Mouse (Mus musculus) embryonic facial prominence, embryonic 10.5 days (tissue): ENCODE results near the gene Zcchc8. TPM values are rescaled to one million over a fixed set of nuclear protein-coding genes. Genes with fewer than 3 reads are reported as not detected.

Experiments
- DNase-seq: peaks from one replicate; pipeline ENCODE4 v3.0.0-alpha.2; 2017; ENCODE audit warnings: low spot score
- H3K27ac ChIP-seq: fragments of 300-500 bp; sonication (generic); replicated peaks from 2 replicates; pipeline ENCODE4 v1.5.1; 2016; ENCODE audit warnings: mild to moderate bottlenecking
- H3K27me3 ChIP-seq: fragments of 300-500 bp; sonication (generic); replicated peaks from 2 replicates; pipeline ENCODE4 v1.6.1; 2016; ENCODE audit warnings: low read depth, mild to moderate bottlenecking; ENCODE audit not compliant: poor library complexity, severe bottlenecking
- H3K36me3 ChIP-seq: fragments of 300-500 bp; sonication (generic); replicated peaks from 2 replicates; pipeline ENCODE4 v1.6.1; 2016; ENCODE audit warnings: mild to moderate bottlenecking, moderate library complexity
- H3K4me1 ChIP-seq: fragments of 300-500 bp; sonication (generic); 2 replicates; pipeline ENCODE4 v1.6.1; 2016
- H3K4me3 ChIP-seq: fragments of 300-500 bp; sonication (generic); 2 replicates; pipeline ENCODE4 v1.5.1; 2016; ENCODE audit warnings: mild to moderate bottlenecking, moderate library complexity
- H3K9me3 ChIP-seq: fragments of 300-500 bp; sonication (generic); 2 replicates; pipeline ENCODE4 v1.6.1; 2016; ENCODE audit warnings: mild to moderate bottlenecking
- WGBS: fragments of 180-500 bp; shearing (Covaris S2); methylation state at CpG from one replicate; pipeline ENCODE4 v1.1.7; 2016; 5-methylcytosine and 5-hydroxymethylcytosine counted together
- polyA plus RNA-seq: library from polyadenylated mRNA; unstranded; fragments of >200 nt; fragmentation: Nextera tagmentation; extraction: Ambion mirVana; gene quantifications from 2 replicates; pipeline ENCODE4 v1.2.1, GENCODE M21; 2016

Gene Zcchc8
- polyA plus RNA-seq, 1 experiment from 2014 or later: 86.3 TPM

DNA sequence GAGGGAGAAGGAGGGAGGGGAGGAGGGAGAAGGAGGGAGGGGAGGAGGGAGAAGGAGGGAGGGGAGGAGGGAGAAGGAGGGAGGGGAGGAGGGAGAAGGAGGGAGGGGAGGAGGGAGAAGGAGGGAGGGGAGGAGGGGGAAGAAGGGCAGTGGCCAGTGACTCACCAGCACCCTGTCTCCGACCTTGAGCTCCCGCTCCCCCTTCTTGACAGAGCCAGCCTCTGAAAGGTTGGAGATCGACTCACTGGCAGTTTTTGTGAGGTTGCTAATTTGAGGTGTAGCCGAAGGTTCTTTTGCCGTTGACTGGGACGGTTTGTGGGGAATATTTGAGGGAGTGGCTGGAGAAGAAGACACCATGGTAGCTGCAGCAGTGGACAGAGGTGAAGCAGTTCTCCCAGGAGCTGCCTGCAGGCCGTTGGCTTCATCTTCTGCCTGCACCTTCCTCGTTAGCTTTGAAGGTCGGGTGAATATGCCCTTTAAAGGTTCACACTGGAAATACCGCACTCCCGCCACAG is 67.6 kb downstream of the Zcchc8 start:
- Histone ChIP-seq H3K36me3 (peaks cover 47% of the 10 kb centered on the region), H3K27me3 (no peaks in the 10 kb centered on the region), H3K9me3 (no peaks in the 10 kb centered on the region), H3K4me1 (0 out of 2 replicates have a peak, but pooled peaks cover 6% of the 10 kb centered on the region), H3K4me3 (no peak overlapping the region), H3K27ac (no peak overlapping the region)
- no peak for DNase-seq
- WGBS: 85% methylated on average over 11 of the region's 11 CpGs

DNA sequence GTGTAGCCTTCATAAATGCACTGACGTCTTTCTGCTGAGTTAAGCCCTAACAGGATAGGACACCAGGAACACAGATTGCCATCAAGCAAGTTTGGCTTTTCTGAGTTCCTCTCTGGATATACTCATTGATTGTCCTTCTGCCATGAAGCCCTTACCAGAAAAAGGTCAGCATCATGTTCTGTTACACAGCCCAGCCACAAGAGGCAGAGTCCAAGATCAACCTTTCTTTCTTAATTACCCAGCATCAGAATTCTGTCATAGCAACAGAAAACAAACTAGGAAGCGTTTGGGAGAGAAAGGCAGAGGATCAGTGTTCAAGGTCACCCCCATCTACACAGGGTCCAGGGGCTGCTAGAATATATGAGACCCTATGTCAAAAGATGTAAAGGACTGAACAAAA is 70.1 kb downstream of the Zcchc8 start:
- Histone ChIP-seq H3K27ac (no peak overlapping the region), H3K36me3 (peaks cover 69% of the 10 kb centered on the region), H3K27me3 (no peaks in the 10 kb centered on the region), H3K4me3 (no peak overlapping the region), H3K9me3 (no peaks in the 10 kb centered on the region), H3K4me1 (no peaks in the 10 kb centered on the region)
- DNase-seq: no peak
- 86% methylated on average over 2 of the region's 2 CpGs for WGBS

Other genes with a start within 250 kb of the Zcchc8 start
- 0.19 TPM in 1 of 2 replicates, not detected in the other for gene Lrrc43, start 231.8 kb downstream of the Zcchc8 start, polyA plus RNA-seq
- not detected in 2 replicates for gene Il31, start 231.6 kb downstream of the Zcchc8 start, polyA plus RNA-seq
- gene B3gnt4, start 210.6 kb downstream of the Zcchc8 start, polyA plus RNA-seq: 1.5 and 2.0 TPM in 2 replicates
- gene Diablo, start 196.9 kb downstream of the Zcchc8 start, polyA plus RNA-seq: 125 and 134 TPM in 2 replicates
- 0.24 and 0.35 TPM in 2 replicates for gene Gm49027, start 195.6 kb downstream of the Zcchc8 start, polyA plus RNA-seq
- 28.1 and 32.0 TPM in 2 replicates for gene Vps33a, start 148.1 kb downstream of the Zcchc8 start, polyA plus RNA-seq
- gene Clip1, start 36.5 kb downstream of the Zcchc8 start, polyA plus RNA-seq: 52.9 and 54.0 TPM in 2 replicates
- gene Rsrc2, start 28.3 kb upstream of the Zcchc8 start, polyA plus RNA-seq: 142 and 144 TPM in 2 replicates
- gene Kntc1, start 28.6 kb upstream of the Zcchc8 start, polyA plus RNA-seq: 45.3 and 46.4 TPM in 2 replicates
- gene Hcar2, start 144.4 kb upstream of the Zcchc8 start, polyA plus RNA-seq: not detected in 2 replicates
- gene Hcar1, start 158.9 kb upstream of the Zcchc8 start, polyA plus RNA-seq: 0.09 TPM in 2 replicates
- 180 and 184 TPM in 2 replicates for gene Denr, start 186.1 kb upstream of the Zcchc8 start, polyA plus RNA-seq
- 2.0 TPM in 2 replicates for gene Gm43518, start 206.3 kb upstream of the Zcchc8 start, polyA plus RNA-seq
- gene Ccdc62, start 209.6 kb upstream of the Zcchc8 start, polyA plus RNA-seq: 5.0 and 5.9 TPM in 2 replicates